Comparison of ENCODE assay signal across 8 mouse cellular contexts in the genomic region with DNA sequence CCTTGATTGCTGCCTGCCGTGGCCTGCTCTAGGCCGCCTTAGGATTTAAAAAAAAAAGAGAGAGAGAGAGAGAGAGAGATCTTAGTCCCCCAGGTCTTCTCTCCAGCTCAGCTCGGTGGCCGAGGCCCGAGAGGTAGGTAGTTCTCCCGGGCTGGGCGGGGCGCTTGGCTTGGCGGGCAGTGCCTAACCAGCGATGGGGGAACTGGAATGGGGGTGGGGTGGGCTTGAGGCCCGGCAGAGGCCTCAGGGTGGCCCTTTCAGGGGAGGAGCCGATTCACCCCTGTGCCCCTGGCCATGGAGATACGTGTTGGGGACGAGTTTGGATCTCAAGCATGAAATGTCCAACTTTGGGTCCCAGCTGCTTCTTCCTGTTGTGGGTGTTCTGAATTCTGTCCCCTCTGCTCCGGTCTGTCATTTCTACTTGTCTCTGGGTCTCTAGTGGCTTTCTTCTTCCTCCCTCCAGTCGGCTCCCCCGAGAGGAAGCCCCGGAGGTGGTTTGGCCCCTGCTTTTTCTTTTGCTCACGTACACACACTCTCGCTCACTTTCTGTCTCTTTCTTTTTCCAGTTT. TPM values are rescaled to one million over a fixed set of nuclear protein-coding genes. Genes with fewer than 3 reads are reported as not detected.
DNase-seq lines count a peak whose midpoint lies in the region; ATAC-seq and TF ChIP-seq lines count a peak whose summit lies in the region.

No protein-coding gene starts in this region.

- no peak for TF ChIP-seq CTCF in small intestine, adult 2 months (IDR thresholded peaks at IDR 0.05; ENCODE audit: extremely low read depth, insufficient read length, insufficient replicate concordance, low read depth, low read length)

- H3K9ac ChIP-seq in kidney, embryonic 15.5 days = peak overlapping the region; percentile 85

- peak; percentile 20 for ATAC-seq in kidney, embryonic 15.5 days (replicated peaks; ENCODE audit: low FRiP score)

- H3K4me3 ChIP-seq in kidney, embryonic 15.5 days (replicated peaks) = peak overlapping the region; percentile 77
- H3K4me3 ChIP-seq in small intestine, adult 2 months (ENCODE audit: low read depth, low read length) = peak overlapping the region; percentile 90

- 0% methylated on average over 20 of the region's 20 CpGs for WGBS in kidney, embryonic 15.5 days
- 0% methylated on average over 20 of the region's 20 CpGs for WGBS in small intestine, adult 2 months

- peak; percentile 52 for DNase-seq in ovary, adult 18-20 months (ENCODE audit: low spot score)
- DNase-seq in ovary, postnatal 10 days (ENCODE audit: low spot score) = no peak
- DNase-seq in embryo, embryonic 10.5 days (ENCODE audit: low spot score) = peak; percentile 80
- peak; percentile 66 to 72 for DNase-seq in heart, adult 9 months (ENCODE audit: low spot score in 2 of 2)
- DNase-seq in lung, postnatal 36 days = peak; percentile 81
- no peak for DNase-seq in left cerebral cortex, postnatal 36 days (ENCODE audit: low spot score in 2 of 2)

- no peaks in the 10 kb centered on the region for H3K9me3 ChIP-seq in kidney, embryonic 15.5 days (replicated peaks)

- peaks cover 42% of the 10 kb centered on the region for H3K4me1 ChIP-seq in kidney, embryonic 15.5 days
- H3K4me1 ChIP-seq in small intestine, adult 2 months (ENCODE audit: control insufficient read depth, insufficient read depth, insufficient read length, low read length) = peaks cover 14% of the 10 kb centered on the region

- no peak; the same call in 1 of the 2 replicates for TF ChIP-seq POLR2A in small intestine, adult 2 months (IDR thresholded peaks at IDR 0.05; ENCODE audit: low read depth, low read length)

- H3K36me3 ChIP-seq in kidney, embryonic 15.5 days = peaks cover 16% of the 10 kb centered on the region
- H3K36me3 ChIP-seq in small intestine, adult 2 months (ENCODE audit: control insufficient read depth, insufficient read depth, low read length) = peaks cover 14% of the 10 kb centered on the region

- peak overlapping the region; percentile 99 for H3K27ac ChIP-seq in kidney, embryonic 15.5 days
- peak overlapping the region; percentile 96 for H3K27ac ChIP-seq in small intestine, adult 2 months (ENCODE audit: insufficient read depth, low read depth, low read length)

- no peaks in the 10 kb centered on the region for H3K27me3 ChIP-seq in kidney, embryonic 15.5 days
- no peaks in the 10 kb centered on the region for H3K27me3 ChIP-seq in small intestine, adult 2 months (ENCODE audit: control insufficient read depth, insufficient read depth, low read length)

- intact Hi-C loops in left cerebral cortex, postnatal 36 days (cut with DNase I) = loop anchor here (5.0 kb wide), 1 partner anchor 214 kb away; a partner anchor contains a TSS

- H3K4me2 ChIP-seq in kidney, embryonic 15.5 days = peak overlapping the region; percentile 86

RNA-seq across cellular contexts. Expression of a gene that starts 0.8 kb away (rescaled TPM):
- polyA plus RNA-seq in kidney, embryonic 15.5 days (2015; fragmentation: Nextera tagmentation; extraction: Ambion mirVana) = 111 and 126 TPM in 2 replicates
- 72.9 and 209 TPM in 2 replicates for polyA plus RNA-seq in small intestine, adult 2 months (2012; rRNA removed)
- 100 to 1,000 TPM; 166 to 203 TPM for total RNA-seq in left cerebral cortex, postnatal 36 days (2021)

RNA-seq across cellular contexts. Expression of a gene that starts 5.0 kb away (rescaled TPM):
- 1.8 and 2.1 TPM in 2 replicates for polyA plus RNA-seq in kidney, embryonic 15.5 days (2015; fragmentation: Nextera tagmentation; extraction: Ambion mirVana)
- polyA plus RNA-seq in small intestine, adult 2 months (2012; rRNA removed) = 7.3 and 25.1 TPM in 2 replicates
- total RNA-seq in left cerebral cortex, postnatal 36 days (2021) = 10 to 100 TPM; 70.1 to 79.5 TPM

RNA-seq across cellular contexts. Expression of a gene that starts 32.3 kb away (rescaled TPM):
- polyA plus RNA-seq in kidney, embryonic 15.5 days (2015; fragmentation: Nextera tagmentation; extraction: Ambion mirVana) = 25.9 and 33.2 TPM in 2 replicates
- 40.0 and 75.4 TPM in 2 replicates for polyA plus RNA-seq in small intestine, adult 2 months (2012; rRNA removed)
- 10 to 100 TPM; 23.5 to 28.6 TPM for total RNA-seq in left cerebral cortex, postnatal 36 days (2021)

RNA-seq across cellular contexts. Expression of a gene that starts 41.1 kb away (rescaled TPM):
- polyA plus RNA-seq in kidney, embryonic 15.5 days (2015; fragmentation: Nextera tagmentation; extraction: Ambion mirVana) = 9.2 and 10.4 TPM in 2 replicates
- polyA plus RNA-seq in small intestine, adult 2 months (2012; rRNA removed) = 11.0 and 41.7 TPM in 2 replicates
- 10 to 100 TPM; 33.5 to 42.8 TPM for total RNA-seq in left cerebral cortex, postnatal 36 days (2021)

RNA-seq across cellular contexts. Expression of a gene that starts 41.2 kb away (rescaled TPM):
- 26.6 and 31.8 TPM in 2 replicates for polyA plus RNA-seq in kidney, embryonic 15.5 days (2015; fragmentation: Nextera tagmentation; extraction: Ambion mirVana)
- 0.25 and 0.39 TPM in 2 replicates for polyA plus RNA-seq in small intestine, adult 2 months (2012; rRNA removed)
- total RNA-seq in left cerebral cortex, postnatal 36 days (2021) = 1 to 10 TPM; 4.6 to 7.2 TPM

Comparison
In these comparisons a context has a peak if more than half of its experiments do, and no peak if none do; other contexts are left out.
1. DNase-seq: peak in ovary, adult 18-20 months (single experiment), embryo, embryonic 10.5 days (single experiment), heart, adult 9 months (2 of 2) and lung, postnatal 36 days (single experiment); none in ovary, postnatal 10 days (single experiment) and left cerebral cortex, postnatal 36 days (0 of 2).